Mouse (Mus musculus): Measurements from ENCODE around the gene Lrrc1.
A peak's percentile ranks its signal among the peaks of the same experiment; 100 is the strongest.
"Not testable (repeated sequence)": the region's sequence is repeated elsewhere in the genome, so short reads cannot be mapped to it uniquely, and the experiment has no call there.

The Lrrc1 gene

GRCm38 (mm10) chr9:77544354-77545067 lies at the start of gene Lrrc1:
TSS of gene Lrrc1 (minus strand) at chr9:77544870.
- peak; percentile 91 for DNase-seq (ENCODE audit: low spot score)

GRCm38 (mm10) chr9:77592423-77592822 lies 47.8 kb upstream of the Lrrc1 start:
- DNase-seq (ENCODE audit: low spot score), result no peak

- DNase-seq (ENCODE audit: low spot score), result no peak
Measured at GRCm38 (mm10) chr9:77589496-77589895, 44.8 kb upstream of the Lrrc1 start.

- DNase-seq (ENCODE audit: low spot score), result no peak
Measured at GRCm38 (mm10) chr9:77587616-77588015, 42.9 kb upstream of the Lrrc1 start.

GRCm38 (mm10) chr9:77586806-77587591 lies 42.3 kb upstream of the Lrrc1 start:
- no peak for DNase-seq (ENCODE audit: low spot score)

- DNase-seq (ENCODE audit: low spot score), result no peak
Measured at GRCm38 (mm10) chr9:77584746-77585145, 40.1 kb upstream of the Lrrc1 start.

- peak; percentile 68 for DNase-seq (ENCODE audit: low spot score)
Measured at GRCm38 (mm10) chr9:77583302-77583701, 38.6 kb upstream of the Lrrc1 start.

- no peak for DNase-seq (ENCODE audit: low spot score)
Measured at GRCm38 (mm10) chr9:77579827-77580226, 35.2 kb upstream of the Lrrc1 start.

- no peak for DNase-seq (ENCODE audit: low spot score)
Measured at GRCm38 (mm10) chr9:77577931-77578330, 33.3 kb upstream of the Lrrc1 start.

- no peak for DNase-seq (ENCODE audit: low spot score)
Measured at GRCm38 (mm10) chr9:77577409-77577808, 32.7 kb upstream of the Lrrc1 start.

GRCm38 (mm10) chr9:77576320-77576719 lies 31.6 kb upstream of the Lrrc1 start:
- no peak for DNase-seq (ENCODE audit: low spot score)

GRCm38 (mm10) chr9:77574996-77575395 lies 30.3 kb upstream of the Lrrc1 start:
- DNase-seq (ENCODE audit: low spot score), result not testable (repeated sequence)

- DNase-seq (ENCODE audit: low spot score), result no peak
Measured at GRCm38 (mm10) chr9:77571851-77572250, 27.2 kb upstream of the Lrrc1 start.

GRCm38 (mm10) chr9:77568789-77569506 lies 24.3 kb upstream of the Lrrc1 start:
- DNase-seq (ENCODE audit: low spot score), result no peak

- no peak for DNase-seq (ENCODE audit: low spot score)
Measured at GRCm38 (mm10) chr9:77561827-77562226, 17.2 kb upstream of the Lrrc1 start.

GRCm38 (mm10) chr9:77557963-77558362 lies 13.3 kb upstream of the Lrrc1 start:
- DNase-seq (ENCODE audit: low spot score), result no peak

GRCm38 (mm10) chr9:77557181-77557580 lies 12.5 kb upstream of the Lrrc1 start:
- no peak for DNase-seq (ENCODE audit: low spot score)

- no peak for DNase-seq (ENCODE audit: low spot score)
Measured at GRCm38 (mm10) chr9:77556435-77556834, 11.8 kb upstream of the Lrrc1 start.

- no peak for DNase-seq (ENCODE audit: low spot score)
Measured at GRCm38 (mm10) chr9:77553465-77553864, 8.8 kb upstream of the Lrrc1 start.

GRCm38 (mm10) chr9:77551036-77551512 lies 6.4 kb upstream of the Lrrc1 start:
- DNase-seq (ENCODE audit: low spot score), result no peak

- DNase-seq (ENCODE audit: low spot score), result no peak
Measured at GRCm38 (mm10) chr9:77546010-77546409, 1.3 kb upstream of the Lrrc1 start.

- no peak for DNase-seq (ENCODE audit: low spot score)
Measured at GRCm38 (mm10) chr9:77545068-77545421, 375 bp upstream of the Lrrc1 start.

All from testis, postnatal 14 days (tissue).